Mouse (Mus musculus): ENCODE results near the gene Slc44a4.

The Slc44a4 gene

DNA sequence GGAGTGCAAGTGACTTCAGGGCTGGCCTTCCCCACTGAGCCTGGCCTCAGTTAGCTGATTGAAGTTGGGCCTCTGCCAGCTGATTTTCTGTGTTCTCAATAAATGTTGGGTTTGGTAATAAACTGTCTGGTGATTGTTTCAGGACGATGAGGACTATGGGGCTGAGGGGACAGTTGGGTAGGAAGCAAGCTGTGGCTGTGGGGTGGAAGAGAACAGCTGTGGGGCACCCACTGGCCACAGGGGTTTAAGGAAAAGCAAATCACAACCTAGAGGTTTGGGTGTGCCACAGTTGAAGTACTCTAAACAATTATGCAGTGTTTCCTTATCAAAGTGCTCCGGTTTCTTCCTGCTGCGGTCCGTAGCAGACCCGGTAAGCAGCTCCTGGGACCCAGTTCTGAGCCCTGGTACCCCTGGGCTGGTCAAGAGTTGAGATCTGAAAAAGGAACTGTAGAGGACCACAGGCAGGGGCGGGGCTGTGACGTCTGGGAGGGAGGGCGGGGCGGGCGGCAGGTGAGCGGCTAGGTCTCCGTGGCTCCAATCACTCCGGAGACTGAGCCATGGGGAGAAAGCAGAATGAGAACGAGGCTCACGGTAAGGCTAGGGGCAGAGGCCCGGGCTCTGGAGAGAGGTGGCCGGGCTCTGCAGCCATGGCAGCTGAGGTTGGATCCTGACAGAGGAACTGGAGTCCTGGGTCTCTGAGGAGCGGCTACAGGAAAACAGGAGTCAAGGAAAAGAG, at the start of gene Slc44a4:
Gene Slc44a4, plus strand, starts transcription at position 537 of the 736 bp plus-strand sequence.
- no peak for DNase-seq (ENCODE audit: low read depth, low spot score)

DNA sequence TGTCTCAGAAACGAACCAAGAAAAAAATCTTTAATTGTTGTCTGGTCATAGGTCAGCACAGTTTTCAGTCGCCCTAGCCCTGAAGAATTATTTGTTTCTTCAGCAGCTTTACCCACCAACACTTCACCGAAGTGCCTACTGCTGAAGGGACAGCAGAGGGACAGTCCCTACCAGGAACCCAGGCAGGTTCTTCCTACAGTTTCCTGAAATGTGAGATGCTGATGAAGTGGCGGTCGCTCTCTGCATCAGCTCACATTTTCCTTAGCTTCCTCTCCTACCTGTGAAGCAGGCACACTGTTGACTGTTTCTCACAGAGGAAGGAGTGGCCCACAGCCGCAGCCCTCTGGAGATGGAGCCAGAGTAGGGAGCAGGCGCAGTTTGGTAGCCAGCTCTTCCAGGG, 48.3 kb upstream of the Slc44a4 start:
- DNase-seq (ENCODE audit: low read depth, low spot score), result no peak

DNA sequence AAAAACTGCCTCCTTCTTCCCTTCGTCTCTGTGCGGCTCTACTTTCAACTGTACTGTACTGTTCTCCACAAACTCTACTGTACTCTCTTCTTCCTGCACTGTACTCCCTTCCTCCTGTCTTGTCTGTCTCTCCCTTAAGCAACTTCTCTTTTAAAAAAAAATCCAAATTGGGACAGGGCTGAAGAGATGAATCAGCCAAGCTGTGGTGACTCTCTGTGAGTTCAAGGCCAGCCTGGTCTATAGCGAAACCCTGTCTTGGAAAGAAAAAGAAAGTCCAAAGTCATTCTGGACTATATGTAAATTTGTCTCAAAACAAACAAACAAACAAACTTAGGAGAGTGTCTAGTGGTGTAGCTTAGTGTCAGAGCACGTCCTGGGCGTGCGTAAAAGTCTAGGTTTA, 39.9 kb upstream of the Slc44a4 start:
- no peak for DNase-seq (ENCODE audit: low read depth, low spot score)

DNA sequence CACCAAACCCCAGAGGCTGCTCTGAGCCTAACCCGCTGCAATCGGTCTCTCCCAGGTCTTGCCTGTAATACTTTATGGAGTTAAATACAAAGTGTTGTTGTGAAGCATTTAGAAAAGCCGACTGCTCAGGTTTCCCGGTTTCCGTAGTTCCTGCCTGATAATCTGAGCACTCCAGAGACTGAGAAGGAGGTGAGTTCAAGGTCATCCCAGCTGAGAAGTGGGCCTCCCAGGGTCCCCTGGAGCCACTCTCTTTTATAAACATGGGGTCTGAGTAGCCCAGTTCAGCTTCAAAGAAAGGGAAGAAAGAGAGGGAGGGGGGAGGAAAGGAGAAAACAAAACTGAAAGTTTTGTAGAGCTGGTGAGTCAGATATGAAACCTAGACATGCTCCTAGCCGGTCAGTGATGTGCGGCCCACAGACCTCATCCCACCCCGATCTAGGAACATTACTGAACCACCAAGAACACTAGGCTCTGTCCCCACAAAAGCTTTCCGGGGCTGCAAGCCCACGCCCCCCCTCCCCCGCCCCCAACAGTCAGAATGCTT, 34.9 kb upstream of the Slc44a4 start, which contains the start of gene Zbtb12:
Gene Zbtb12, plus strand, starts transcription at position 148 of the 544 bp plus-strand sequence.
- no peak for DNase-seq (ENCODE audit: low read depth, low spot score)

DNA sequence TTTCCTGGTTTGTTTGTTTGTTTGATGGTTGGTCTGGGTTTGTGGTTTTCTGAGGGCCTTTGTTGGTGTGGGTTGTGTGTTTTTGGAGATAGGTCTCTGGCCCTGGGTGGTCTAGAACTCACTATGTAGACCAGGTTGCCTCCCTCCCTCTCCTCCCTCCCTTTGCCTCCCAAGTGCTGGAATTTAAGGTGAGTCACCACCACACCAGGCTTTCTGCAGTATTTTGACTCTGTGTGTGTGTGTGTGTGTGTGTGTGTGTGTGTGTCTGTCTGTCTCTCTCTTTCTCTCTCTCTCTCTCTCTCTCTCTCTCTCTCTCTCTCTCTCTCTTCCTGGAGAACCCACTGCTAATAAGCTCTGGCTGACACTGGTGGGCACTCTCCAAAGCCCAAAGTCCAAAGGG, 33.1 kb upstream of the Slc44a4 start:
- DNase-seq (ENCODE audit: low read depth, low spot score), result no peak

DNA sequence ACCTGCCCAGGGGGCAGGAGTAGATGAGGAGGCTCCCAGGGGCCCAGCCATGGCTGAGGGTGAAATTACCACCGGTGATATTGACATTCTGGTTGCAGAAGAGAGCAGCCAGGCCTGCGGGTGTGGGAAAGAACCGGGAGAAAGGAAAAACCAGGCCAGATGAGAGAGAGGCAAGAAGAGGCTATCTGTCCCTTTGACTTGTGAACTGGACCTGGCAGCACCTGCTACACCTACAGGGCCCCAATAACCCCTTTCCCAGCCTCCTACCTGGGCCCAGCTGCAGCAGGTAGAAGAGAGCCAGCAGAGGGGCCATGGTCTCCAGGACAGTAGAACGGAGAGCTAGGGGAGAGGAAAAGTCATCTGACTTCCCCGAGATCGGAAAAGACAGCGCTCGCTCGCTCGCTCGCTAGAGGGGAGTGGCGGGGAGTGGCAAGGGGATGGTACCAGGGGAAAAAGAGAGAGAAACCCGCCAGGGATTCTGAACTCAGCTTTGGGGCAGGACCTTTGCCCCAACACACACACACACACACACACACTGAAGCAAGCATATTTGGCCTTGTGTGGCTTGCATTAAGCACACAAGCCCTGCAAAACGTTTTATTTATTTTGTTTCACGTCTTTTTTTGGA, 32.5 kb upstream of the Slc44a4 start, which contains the start of gene Gm20547:
Gene Gm20547, minus strand, starts transcription at position 360 of the 628 bp plus-strand sequence.
- no peak for DNase-seq (ENCODE audit: low read depth, low spot score)

DNA sequence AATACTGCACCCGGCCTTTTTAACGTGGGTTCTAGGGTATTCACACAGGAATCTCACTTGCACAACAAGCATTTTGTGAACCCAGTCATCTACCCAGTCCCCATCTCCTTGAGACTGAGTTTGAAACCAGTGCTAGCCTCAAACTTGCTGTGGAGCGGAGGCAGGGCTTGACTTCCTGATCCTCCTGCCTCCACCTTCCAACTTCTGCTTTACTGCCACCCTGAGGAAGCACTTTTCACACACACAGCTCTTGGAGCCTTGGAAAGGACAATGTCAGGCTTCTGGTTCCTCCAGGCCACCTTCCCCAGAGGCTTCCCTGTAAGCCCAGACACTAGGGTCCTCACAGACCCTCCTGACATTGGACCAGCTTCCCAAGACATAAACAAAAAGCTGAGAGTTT, 30.9 kb upstream of the Slc44a4 start:
- DNase-seq (ENCODE audit: low read depth, low spot score), result peak; percentile 12

DNA sequence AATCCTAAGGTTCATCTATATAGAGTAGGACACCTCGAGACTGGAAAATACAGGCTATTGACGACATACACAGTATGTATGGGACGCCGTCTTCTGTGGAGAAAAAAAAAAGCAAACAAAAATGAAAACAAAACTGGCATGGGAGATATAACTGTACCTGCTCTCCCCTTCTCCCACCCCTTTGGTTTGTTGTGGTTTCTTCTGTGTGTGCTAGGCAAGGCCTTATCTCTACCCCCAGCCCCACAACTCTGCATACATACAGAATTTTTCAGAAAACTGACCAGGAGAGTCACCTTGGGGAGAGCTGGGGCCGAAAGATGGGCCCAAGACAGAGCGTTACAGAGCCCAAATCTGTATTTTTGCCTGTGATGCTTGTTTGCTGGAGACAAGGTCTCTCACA, 29.6 kb upstream of the Slc44a4 start:
- DNase-seq (ENCODE audit: low read depth, low spot score), result no peak

DNA sequence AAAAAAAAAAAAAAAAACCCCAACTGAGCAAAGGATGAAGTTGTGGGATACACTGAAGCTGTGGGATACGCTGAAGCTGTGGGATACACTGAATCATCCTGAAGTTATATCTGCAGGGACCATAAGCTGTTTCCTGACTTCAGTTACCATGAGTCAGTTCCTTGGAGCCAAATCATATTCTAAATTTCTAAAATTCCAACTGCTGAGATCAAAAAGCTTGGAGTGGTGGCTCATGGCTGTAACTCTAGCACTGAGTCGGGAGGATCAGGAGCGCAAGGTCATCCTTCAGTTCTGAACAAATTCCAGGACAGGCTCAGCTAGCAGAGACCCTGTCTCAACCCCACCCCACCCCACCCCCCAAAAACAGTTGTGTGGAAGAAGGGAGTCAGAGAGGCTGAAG, 28.7 kb upstream of the Slc44a4 start:
- DNase-seq (ENCODE audit: low read depth, low spot score), result peak; percentile 16

DNA sequence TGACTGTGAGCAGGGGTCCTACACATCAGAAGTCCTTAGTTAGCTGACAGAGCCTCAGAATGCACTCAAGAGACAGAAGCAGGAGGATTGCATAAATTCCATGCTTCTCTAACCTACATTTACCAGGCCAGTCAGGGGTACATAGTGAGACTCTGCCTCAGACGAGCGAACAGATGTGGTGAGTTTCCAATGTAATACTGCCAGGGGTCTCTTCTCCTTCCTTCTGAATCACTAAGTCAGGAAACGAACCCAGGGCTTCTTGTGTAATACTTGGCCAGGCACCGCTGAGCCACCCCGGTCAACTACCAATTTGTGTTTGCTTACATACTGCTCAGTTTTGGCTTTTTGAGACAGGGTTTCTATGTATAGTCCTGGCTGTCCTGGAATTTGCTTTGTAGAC, 26.3 kb upstream of the Slc44a4 start:
- DNase-seq (ENCODE audit: low read depth, low spot score), result no peak

DNA sequence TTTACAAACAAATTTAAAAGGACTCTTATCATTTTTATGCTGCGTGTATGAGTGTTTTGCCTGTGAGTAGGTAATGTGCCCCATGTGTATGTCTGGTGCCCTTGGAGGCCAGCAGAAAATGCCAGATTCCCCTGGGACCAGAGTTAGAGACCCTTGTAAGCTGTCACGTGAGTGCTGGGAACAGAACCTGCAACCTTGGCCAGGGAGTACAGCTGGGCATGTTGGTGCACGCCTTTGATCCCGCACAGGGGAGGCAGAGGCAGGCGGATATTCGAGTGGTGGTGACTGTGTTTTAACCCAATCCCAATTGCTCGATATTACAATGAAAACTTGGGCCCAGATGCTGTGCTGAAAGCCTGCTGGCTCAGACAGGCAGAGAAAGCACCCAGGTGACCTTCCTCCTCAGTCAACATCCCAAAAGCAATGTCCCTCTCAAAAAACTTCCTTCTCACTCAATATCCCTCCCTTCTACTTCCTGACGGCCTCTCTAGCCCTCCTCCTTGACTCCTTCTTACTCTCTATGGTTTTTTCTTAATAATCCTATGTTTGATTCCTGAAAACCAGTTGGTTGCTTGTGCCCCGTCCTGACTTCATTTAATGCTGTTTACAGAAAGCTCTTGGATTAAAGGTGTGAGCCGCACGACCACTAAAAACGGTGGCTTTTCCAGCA, 24.1 kb upstream of the Slc44a4 start:
- no peak for DNase-seq (ENCODE audit: low read depth, low spot score)

DNA sequence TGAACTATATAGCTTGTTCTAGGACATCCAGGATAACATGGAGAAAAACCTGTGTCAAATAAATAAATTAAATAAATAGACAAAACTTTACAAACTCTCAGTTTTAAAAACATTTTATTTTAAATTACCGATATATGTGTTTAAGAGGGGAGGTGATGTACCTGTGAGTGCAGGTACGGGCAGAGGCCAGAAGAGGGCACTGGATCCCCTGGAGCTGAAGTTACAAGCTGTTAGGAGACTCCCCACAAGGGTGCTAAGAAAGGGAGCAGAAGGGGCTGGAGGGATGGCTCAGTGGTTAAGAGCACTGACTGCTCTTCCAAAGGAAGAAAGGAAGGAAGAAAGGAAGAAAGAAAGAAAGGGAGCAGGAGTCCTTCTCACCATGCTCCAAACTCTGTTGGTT, 22.9 kb upstream of the Slc44a4 start:
- DNase-seq (ENCODE audit: low read depth, low spot score), result no peak

DNA sequence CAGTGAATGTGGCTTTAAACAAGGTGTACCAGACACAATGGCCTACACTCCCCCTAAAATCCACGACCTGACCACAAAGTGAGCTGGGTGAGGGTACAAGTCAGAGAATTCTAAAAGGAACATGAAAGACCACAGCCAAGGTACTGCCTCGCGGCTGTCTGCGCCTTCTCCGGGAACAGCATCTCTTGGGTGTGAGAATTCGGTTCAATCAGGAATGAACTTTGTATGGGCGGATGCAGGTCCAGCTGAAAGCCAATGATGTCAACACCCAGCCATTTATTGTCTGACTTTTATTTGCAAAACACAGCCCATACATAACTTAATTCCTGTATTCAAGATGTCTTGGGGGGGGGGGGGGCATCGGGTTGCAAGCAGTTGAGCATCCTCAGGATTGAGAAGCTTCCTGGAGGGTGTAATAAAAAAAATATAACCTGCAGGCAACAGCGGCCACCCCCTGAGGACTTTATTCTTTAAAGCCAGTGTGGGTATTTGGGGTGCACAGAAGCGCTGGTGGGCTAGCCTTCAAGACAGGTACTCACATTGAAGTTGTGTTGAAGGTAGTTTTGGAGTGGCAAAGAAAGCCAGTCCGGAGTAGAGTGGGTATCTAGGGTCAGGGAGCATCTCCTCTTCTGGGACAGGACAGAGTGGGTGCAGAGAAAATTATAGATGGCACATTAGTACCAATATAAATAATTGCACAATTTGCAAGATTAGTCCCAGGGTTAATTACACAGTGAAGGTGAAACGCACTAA, 21.0 kb upstream of the Slc44a4 start:
- no peak for DNase-seq (ENCODE audit: low read depth, low spot score)

DNA sequence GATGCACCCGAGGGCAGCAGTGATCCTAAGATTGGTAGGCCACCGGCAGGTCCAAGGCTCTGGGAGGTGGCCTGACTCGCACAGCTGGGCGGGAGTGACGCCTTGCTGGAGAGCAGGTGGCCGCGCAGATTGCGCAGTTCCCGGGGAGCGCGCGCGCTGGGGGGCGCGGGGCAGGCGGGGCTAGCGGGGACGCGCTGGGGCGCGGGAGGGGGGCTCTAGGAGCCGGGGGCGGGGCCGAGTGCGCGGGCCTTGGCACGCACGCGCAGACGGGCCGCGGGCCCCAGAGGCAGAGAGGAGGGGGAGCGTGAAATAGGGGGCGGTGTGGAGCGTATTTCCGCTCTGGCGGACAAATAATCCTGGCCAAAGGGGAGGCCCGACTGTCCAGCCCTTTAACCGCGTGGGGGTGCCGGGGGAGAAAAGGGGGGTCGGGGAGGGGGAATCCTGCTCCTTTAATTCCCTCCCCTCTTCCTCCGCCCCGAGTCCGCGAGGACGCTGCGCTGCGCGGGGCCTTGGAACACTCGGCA, 20.1 kb upstream of the Slc44a4 start:
- peak; percentile 99 for DNase-seq (ENCODE audit: low read depth, low spot score)

DNA sequence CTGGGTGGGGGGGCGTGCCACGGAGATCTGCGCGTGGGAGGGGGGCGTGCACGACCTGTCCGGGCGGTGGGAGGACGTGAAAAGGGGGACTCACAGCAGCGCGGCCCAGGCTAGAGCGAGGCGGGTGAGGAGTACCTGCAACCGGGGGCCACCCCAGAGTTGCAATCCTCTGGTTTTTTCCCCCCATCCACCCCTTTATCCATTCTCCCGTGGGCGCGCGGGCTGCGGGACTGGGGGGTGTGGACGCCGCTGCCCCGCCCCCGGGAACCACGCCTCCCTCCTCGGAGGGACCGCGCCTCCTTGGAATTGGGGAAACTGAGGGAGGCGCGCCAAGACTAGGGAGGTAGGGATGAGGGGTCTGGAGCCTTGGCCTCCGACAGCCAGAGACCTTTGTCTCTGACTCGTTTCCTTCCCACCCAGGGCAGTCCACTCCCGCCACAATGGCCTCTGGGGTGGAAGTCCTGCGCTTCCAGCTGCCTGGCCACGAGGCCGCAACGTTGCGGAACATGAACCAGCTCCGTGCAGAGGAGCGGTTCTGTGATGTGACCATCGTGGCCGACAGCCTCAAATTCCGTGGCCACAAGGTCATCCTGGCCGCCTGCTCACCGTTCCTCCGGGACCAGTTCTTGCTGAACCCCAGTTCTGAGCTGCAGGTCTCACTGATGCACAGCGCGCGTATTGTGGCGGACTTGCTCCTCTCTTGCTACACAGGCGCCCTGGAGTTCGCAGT, 19.3 kb upstream of the Slc44a4 start:
- peak; percentile 43 for DNase-seq (ENCODE audit: low read depth, low spot score)

DNA sequence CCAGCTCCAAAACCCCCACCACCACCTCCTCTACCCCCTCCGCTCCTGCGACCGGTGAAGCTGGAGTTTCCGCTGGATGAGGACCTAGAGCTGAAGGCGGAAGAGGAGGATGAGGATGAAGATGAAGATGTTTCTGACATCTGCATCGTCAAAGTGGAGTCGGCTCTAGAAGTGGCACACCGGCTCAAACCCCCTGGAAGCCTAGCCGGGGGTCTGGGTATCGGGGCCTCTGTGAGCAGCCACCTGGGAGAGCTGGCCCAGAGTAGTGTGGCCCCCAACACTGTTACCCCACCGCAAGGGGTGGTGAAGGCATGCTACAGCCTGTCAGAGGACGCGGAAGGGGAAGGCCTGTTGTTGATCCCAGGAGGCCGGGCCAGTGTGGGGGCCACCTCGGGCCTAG, 18.5 kb upstream of the Slc44a4 start:
- no peak for DNase-seq (ENCODE audit: low read depth, low spot score)

DNA sequence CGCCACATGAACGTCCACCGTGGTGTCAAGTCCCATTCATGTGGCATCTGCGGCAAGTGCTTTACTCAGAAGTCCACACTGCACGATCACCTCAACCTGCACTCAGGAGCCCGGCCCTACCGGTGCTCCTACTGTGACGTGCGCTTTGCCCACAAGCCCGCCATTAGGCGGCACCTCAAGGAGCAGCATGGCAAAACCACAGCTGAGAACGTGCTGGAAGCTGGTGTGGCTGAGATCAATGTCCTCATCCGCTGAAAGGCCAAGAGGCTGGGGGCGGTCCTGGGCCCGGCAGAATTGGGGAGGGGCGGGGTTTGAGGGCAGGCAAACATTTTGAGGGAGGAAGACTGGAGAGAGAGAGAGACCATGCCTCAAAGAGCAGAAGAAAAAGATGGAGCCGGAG, 17.9 kb upstream of the Slc44a4 start:
- no peak for DNase-seq (ENCODE audit: low read depth, low spot score)

DNA sequence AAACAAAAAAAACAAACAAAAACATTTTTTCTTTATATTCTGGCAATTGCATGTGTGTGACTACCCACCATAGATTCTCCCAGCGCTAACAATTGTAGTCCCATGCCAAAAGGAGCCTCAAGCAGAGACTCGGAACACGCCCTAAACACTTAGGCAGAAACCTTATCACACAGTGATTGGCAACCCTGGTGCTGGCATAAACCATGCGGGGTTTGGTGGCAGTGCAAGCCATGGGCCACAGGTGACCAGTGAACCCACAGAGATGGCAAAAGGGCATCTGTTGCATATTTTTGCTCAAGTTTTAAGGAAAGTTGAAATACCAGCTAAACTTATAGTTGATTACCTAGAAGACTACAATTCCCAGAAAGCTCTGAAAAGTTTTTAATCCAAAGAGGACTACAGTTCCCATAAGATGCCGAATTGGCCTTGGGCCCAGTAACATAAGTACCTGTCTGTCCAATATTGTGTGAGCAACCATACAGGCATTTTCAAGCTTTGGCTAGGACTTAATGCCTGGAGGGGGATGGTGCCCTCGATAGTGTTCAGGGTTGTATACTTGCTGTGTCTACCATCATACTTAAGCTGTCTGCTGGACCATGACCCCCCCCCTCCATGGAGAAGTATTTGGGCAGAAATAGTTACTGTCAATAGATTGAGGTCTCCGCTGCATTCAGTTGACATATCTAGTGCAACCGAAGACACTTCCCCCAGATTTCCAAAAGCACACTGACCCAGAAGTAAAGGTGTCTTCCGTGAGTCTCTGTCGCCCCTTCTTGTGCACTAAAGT, 16.7 kb upstream of the Slc44a4 start:
- DNase-seq (ENCODE audit: low read depth, low spot score), result peak; percentile 88

DNA sequence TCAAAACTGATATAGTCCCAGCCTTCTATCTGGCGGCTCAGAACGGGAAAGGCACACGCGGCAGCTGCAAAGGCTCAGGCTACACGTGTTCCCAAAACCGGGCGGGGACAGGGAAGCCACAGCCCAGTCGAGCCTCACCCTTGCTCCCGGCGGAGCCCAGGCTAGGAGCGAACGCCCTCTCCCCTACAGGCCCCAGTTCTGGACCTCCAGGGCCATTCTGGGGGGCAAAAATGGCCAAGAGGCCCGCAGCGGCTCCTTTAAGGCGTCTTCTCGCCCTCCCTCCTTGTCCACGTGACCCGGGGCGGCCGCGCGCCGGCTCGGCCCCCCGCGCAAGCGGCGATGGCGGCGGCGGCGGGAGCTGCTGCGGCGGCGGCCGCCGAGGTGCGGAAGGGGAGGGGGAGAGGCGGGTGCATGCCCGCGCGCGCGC, 16.1 kb upstream of the Slc44a4 start, which contains the start of the genes C2 and Ehmt2:
Gene C2, minus strand, starts transcription at position 106 of the 427 bp plus-strand sequence.
Gene Ehmt2, plus strand, starts transcription at position 310 of the 427 bp plus-strand sequence.
- peak; percentile 87 for DNase-seq (ENCODE audit: low read depth, low spot score)

DNA sequence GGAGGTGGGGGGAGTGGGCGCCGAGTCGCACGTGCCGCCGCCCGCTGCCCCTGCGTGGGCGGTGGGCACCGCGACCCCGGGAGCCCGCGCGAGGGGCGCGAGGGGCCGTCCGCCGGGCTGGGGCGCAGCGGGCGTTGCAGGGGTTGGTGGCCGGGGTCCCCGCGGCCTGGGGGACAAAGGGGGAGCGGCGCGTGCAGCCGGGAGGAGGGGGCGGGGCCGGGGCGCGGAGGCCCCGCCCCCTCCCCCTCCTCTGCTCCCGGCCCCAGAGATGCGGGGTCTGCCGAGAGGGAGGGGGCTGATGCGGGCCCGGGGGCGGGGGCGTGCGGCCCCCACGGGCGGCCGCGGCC, 15.6 kb upstream of the Slc44a4 start:
- no peak for DNase-seq (ENCODE audit: low read depth, low spot score)
